Mouse (Mus musculus): ENCODE results near the gene Sec23a.

Gene Sec23a

GRCm38 (mm10) chr12:59011844-59012709, at the start of gene Sec23a:
Gene Sec23a, minus strand, starts transcription at chr12:59012017.
- in situ Hi-C loops (cut with MboI): loop anchor here (10.0 kb wide), 1 partner anchor 203 kb away; the partner anchor contains the start of gene Fbxo33

GRCm38 (mm10) chr12:59060993-59061595, 49.3 kb upstream of the Sec23a start, which contains the start of gene Trappc6b:
Gene Trappc6b, minus strand, starts transcription at chr12:59061472.
- in situ Hi-C loops (cut with MboI): loop anchor here (10.0 kb wide), 1 partner anchor 74 kb away; no protein-coding TSS in a partner anchor

- in situ Hi-C loops (cut with MboI): loop anchor here (10.0 kb wide), 1 partner anchor 74 kb away; no protein-coding TSS in a partner anchor
Observed at GRCm38 (mm10) chr12:59060322-59060721, 48.5 kb upstream of the Sec23a start.

DNA sequence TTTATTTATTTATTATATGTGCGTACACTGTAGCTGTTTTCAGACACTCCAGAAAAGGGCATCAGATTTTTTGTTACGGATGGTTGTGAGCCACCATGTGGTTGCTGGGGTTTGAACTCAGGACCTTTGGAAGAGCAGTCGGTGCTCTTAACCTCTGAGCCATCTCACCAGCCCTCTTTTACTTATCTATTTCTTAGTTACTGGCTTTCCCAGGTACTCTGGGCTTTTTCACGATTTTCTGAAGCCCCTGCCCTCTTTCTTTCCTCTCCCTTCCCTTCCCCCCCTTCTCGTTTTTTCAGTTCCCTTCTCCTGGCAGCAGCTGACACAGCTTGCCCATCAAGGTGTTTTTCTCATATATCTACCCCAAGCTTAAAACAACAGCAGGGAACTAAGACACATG, 46.4 kb upstream of the Sec23a start:
- in situ Hi-C loops (cut with MboI): loop anchor here (10.0 kb wide), 1 partner anchor 157 kb away; the partner anchor contains the start of gene Fbxo33

DNA sequence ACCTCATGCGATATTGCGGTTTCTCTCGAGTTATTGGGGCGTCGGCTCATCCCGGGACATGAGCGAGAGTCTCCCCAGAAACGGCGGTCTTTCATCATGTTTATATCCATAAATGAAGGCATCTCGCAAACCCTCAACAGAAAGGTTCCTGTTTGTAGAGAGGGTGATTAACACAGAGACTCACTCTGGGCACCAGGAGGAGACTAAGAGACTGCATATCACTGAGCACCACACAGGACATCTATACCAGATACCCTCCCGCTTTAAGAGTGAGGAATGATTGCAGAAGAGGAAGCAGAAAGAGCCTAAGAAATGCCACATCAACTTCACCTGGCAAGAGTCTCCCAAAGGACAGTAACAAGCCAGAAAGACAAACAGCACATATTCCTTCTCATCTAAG, 44.4 kb upstream of the Sec23a start:
- in situ Hi-C loops (cut with MboI): loop anchor here (10.0 kb wide), 1 partner anchor 159 kb away; the partner anchor contains the start of gene Fbxo33

GRCm38 (mm10) chr12:59055196-59055850, 43.5 kb upstream of the Sec23a start:
- in situ Hi-C loops (cut with MboI): loop anchor here (10.0 kb wide), 1 partner anchor 159 kb away; the partner anchor contains the start of gene Fbxo33

GRCm38 (mm10) chr12:59053976-59054375, 42.2 kb upstream of the Sec23a start:
- in situ Hi-C loops (cut with MboI): loop anchor here (10.0 kb wide), 1 partner anchor 161 kb away; the partner anchor contains the start of gene Fbxo33

DNA sequence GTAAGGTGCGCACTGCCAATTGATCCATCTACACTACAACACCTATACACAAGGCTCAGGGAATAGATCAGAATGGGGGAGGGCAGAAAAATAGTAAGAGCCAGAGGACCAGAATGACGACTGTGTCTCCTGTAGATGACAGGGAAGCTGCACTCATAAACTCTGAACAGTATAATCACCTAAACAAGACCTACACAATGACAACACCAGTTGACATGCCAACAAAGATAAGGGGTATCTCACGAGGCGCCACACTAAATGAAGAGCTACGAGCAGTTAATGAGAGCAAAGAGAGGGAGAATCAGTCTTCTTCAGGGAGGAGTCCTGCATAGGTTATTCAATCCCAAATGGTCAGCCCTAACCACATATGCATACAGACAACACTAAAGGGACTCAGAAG, 41.3 kb upstream of the Sec23a start:
- in situ Hi-C loops (cut with MboI): loop anchor here (10.0 kb wide), 1 partner anchor 162 kb away; the partner anchor contains the start of gene Fbxo33

DNA sequence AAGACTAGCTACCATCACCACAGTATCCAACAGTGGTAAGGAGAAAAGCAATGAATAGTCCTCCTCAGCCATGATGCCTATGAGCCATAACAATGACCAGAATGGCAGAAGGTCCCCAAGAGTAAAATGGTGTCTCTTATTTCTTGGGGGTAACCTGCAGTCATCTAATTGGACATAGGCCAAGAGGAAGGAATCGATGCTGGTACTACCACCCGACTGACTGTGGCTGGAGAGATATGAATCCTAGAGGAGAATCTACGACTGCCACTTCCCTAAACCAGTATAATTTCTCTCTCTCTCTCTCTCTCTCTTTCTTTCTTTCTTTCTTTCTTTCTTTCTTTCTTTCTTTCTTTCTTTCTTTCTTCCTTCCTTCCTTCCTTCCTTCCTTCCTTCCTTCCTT, 40.7 kb upstream of the Sec23a start:
- in situ Hi-C loops (cut with MboI): loop anchor here (10.0 kb wide), 1 partner anchor 162 kb away; the partner anchor contains the start of gene Fbxo33

- in situ Hi-C loops (cut with MboI): no loop called here
Observed at GRCm38 (mm10) chr12:59040851-59041250, 29.0 kb upstream of the Sec23a start.

DNA sequence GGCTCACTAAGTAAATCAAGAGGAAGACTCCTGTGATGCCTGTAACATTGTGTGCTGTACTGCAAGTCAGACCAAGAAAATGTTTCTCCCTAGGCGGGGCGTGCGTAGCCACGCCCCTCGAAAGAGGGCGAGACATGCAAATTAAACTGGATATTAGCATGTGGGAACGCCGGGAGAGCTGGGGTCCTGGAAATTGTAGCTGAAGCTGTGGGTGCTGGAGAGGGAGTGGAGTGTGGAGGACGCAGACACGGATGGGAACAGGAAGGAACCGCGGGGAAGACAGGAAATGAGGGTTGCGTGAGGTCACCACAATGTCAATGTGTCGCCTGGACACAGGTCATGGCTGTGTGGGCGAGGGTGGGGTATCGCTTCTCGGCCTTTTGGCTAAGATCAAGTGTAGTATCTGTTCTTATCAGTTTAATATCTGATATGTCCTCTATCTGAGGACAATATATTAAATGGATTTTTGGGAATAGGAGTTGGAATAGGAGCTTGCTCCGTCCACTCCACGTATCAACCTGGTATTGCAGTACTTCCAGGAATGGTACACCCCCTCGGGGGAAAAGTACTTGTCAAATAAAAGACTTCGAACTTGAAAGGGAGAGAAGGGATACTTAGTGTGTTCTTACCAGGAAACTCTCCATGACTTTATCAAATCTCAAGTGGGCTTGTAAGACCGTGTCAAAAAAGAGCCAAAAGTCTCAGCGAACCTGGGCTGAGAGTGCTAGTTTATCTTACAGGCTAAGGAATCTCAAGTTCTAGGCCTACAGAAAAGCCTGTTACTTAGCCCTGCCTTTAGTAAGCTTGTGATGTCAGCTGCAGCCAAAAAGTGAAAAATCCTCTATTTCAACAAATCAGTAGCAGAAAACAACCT, 28.4 kb upstream of the Sec23a start:
- in situ Hi-C loops (cut with MboI): no loop called here

- in situ Hi-C loops (cut with MboI): no loop called here
Observed at GRCm38 (mm10) chr12:59039162-59039970, 27.5 kb upstream of the Sec23a start.

- in situ Hi-C loops (cut with MboI): no loop called here
Observed at GRCm38 (mm10) chr12:59032101-59032500, 20.3 kb upstream of the Sec23a start.

DNA sequence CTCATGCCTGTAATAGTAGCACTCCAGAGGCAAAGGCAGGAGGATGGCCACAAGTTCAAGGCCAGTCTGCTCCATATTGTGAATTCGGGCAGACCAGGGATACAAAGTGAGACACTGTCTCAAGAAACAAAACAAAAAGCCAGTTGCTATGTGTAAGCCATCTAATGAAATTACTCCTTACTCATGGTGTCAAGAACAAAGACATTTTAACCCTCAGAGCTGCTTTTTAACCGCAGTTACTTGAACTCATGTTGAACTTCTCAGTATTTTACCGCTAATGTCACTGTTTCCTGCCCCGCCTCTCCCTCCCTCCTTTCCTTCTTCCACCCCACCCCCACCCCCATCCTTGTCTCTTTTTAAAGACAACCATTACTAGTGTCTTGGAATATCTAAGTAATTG, 9.5 kb upstream of the Sec23a start:
- in situ Hi-C loops (cut with MboI): no loop called here

GRCm38 (mm10) chr12:59019891-59020290, 8.1 kb upstream of the Sec23a start:
- in situ Hi-C loops (cut with MboI): loop anchor here (10.0 kb wide), 1 partner anchor 195 kb away; the partner anchor contains the start of gene Fbxo33

GRCm38 (mm10) chr12:59017970-59018369, 6.2 kb upstream of the Sec23a start:
- in situ Hi-C loops (cut with MboI): loop anchor here (10.0 kb wide), 1 partner anchor 197 kb away; the partner anchor contains the start of gene Fbxo33

DNA sequence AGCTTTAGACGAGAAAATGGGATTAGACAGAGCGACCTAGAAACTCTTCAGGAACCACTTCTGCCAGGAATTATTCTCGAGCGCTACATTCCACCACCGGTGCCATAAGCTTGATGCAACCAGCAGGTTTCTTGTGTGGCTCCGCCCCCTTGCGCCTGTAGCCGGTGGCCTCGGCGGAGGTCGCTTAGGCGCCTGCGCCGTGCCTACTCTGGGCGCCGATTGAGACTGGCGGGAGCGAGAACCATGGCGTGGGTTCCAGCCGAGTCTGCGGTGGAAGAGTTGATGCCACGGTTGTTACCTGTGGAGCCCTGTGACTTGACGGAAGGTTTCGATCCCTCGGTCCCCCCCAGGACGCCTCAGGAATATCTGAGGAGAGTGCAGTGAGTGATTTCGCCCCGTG, 1.4 kb upstream of the Sec23a start, which contains the start of gene Gemin2:
Gene Gemin2, plus strand, starts transcription at position 160 of the 400 bp plus-strand sequence.
- in situ Hi-C loops (cut with MboI): loop anchor here (10.0 kb wide), 1 partner anchor 202 kb away; the partner anchor contains the start of gene Fbxo33

- in situ Hi-C loops (cut with MboI): loop anchor here (10.0 kb wide), 1 partner anchor 202 kb away; the partner anchor contains the start of gene Fbxo33
Observed at GRCm38 (mm10) chr12:59012710-59013091, 884 bp upstream of the Sec23a start.

- in situ Hi-C loops (cut with MboI): loop anchor here (10.0 kb wide), 1 partner anchor 203 kb away; the partner anchor contains the start of gene Fbxo33
Observed at GRCm38 (mm10) chr12:59011275-59011843, 458 bp downstream of the Sec23a start.

Measured in mature B cell (primary cell).